Mouse (Mus musculus) kidney, embryonic 15.5 days (tissue): ENCODE results near the gene H2-DMb2. TPM values are rescaled to one million over a fixed set of nuclear protein-coding genes. Genes with fewer than 3 reads are reported as not detected.
A peak's percentile ranks its signal among the peaks of the same experiment; 100 is the strongest.

Experiments used
- ATAC-seq: fragments of 200-750 bp; cut with Nextera tagmentation; replicated peaks from 2 replicates; pipeline ENCODE4 v1.8.0; 2017; ENCODE audit warnings: moderate TSS enrichment; ENCODE audit not compliant: low FRiP score
- H3K27ac ChIP-seq: fragments of 300-500 bp; sonication (generic); 2 replicates; pipeline ENCODE4 v1.5.1; 2015; ENCODE audit warnings: mild to moderate bottlenecking, inconsistent platforms
- H3K27me3 ChIP-seq: fragments of 300-500 bp; sonication (generic); 2 replicates; pipeline ENCODE4 v1.6.1; 2015; ENCODE audit warnings: inconsistent platforms
- H3K36me3 ChIP-seq: fragments of 300-500 bp; sonication (generic); 2 replicates; pipeline ENCODE4 v1.6.1; 2015; ENCODE audit warnings: inconsistent platforms
- H3K4me1 ChIP-seq: fragments of 300-500 bp; sonication (generic); 2 replicates; pipeline ENCODE4 v1.6.1; 2015; ENCODE audit warnings: inconsistent platforms
- H3K4me2 ChIP-seq: fragments of 300-500 bp; sonication (generic); 2 replicates; pipeline ENCODE4 v1.6.1; 2015; ENCODE audit warnings: moderate library complexity, mild to moderate bottlenecking, inconsistent platforms
- H3K4me3 ChIP-seq: fragments of 300-500 bp; sonication (generic); replicated peaks from 2 replicates; pipeline ENCODE4 v1.5.1; 2015; ENCODE audit warnings: mild to moderate bottlenecking, inconsistent platforms
- H3K9ac ChIP-seq: fragments of 300-500 bp; sonication (generic); 2 replicates; pipeline ENCODE4 v1.6.1; 2015; ENCODE audit warnings: mild to moderate bottlenecking, inconsistent platforms
- H3K9me3 ChIP-seq: fragments of 300-500 bp; sonication (generic); replicated peaks from 2 replicates; pipeline ENCODE4 v1.6.1; 2016; ENCODE audit warnings: inconsistent platforms
- WGBS: fragments of 180-500 bp; shearing (Covaris S2); methylation state at CpG from one replicate; pipeline ENCODE4 v1.1.7; 2015; ENCODE audit warnings: mixed read lengths; 5-methylcytosine and 5-hydroxymethylcytosine counted together
- polyA plus RNA-seq: library from polyadenylated mRNA; unstranded; fragments of >200 nt; fragmentation: Nextera tagmentation; extraction: Ambion mirVana; gene quantifications from 2 replicates; pipeline ENCODE4 v1.2.1, GENCODE M21; 2015

The H2-DMb2 gene
- polyA plus RNA-seq, result 22.6 and 25.3 TPM in 2 replicates

- 7% methylated on average over 7 of the region's 7 CpGs for WGBS
- peak within 1 kb of the TSS; percentile 8 for H3K4me2 ChIP-seq
- 0 out of 2 replicates have a peak within 1 kb of the TSS, but pooled peaks have one; percentile 14 for H3K9ac ChIP-seq
- H3K27ac ChIP-seq, result peak within 1 kb of the TSS; percentile 70
- peaks cover 29% of the 10 kb centered on the region for H3K4me1 ChIP-seq
- peaks cover 36% of the 10 kb centered on the region for H3K27me3 ChIP-seq
- peak; percentile 80 for ATAC-seq
- H3K4me3 ChIP-seq, result no peak within 1 kb of the TSS
- no peaks in the 10 kb centered on the region for H3K9me3 ChIP-seq
- H3K36me3 ChIP-seq, result no peaks in the 10 kb centered on the region
These were observed at the start of gene H2-DMb2 for GRCm38 (mm10) chr17:34143033-34143432. Gene H2-DMb2 (plus strand): TSS chr17:34143307.

- H3K4me1 ChIP-seq, result peaks cover 9% of the 10 kb centered on the region
- H3K4me2 ChIP-seq, result no peak overlapping the region
- no peaks in the 10 kb centered on the region for H3K36me3 ChIP-seq
- no peak overlapping the region for H3K4me3 ChIP-seq
- no peaks in the 10 kb centered on the region for H3K27me3 ChIP-seq
- no peak overlapping the region for H3K9ac ChIP-seq
- no peak overlapping the region for H3K27ac ChIP-seq
- ATAC-seq, result peak; percentile 20; the same call in 1 of the 2 replicates
- 81% methylated on average over 27 of the region's 27 CpGs for WGBS
- no peaks in the 10 kb centered on the region for H3K9me3 ChIP-seq
These were observed 48.6 kb upstream of the H2-DMb2 start for GRCm38 (mm10) chr17:34094283-34095035.

GRCm38 (mm10) chr17:34096497-34097010, 46.6 kb upstream of the H2-DMb2 start:
- H3K9ac ChIP-seq, result no peak overlapping the region

GRCm38 (mm10) chr17:34097272-34097671, 45.8 kb upstream of the H2-DMb2 start:
- Histone ChIP-seq H3K4me2 (no peak overlapping the region), H3K27me3 (no peaks in the 10 kb centered on the region), H3K36me3 (no peaks in the 10 kb centered on the region), H3K9ac (no peak overlapping the region), H3K27ac (no peak overlapping the region), H3K9me3 (no peaks in the 10 kb centered on the region), H3K4me3 (no peak overlapping the region), H3K4me1 (peaks cover 21% of the 10 kb centered on the region)
- ATAC-seq, result no peak
- WGBS, result 55% methylated on average over 5 of the region's 5 CpGs

More at GRCm38 (mm10) chr17:34096497-34097010, 46.6 kb upstream of the H2-DMb2 start:
- ATAC-seq, result no peak
- no peaks in the 10 kb centered on the region for H3K9me3 ChIP-seq
- WGBS, result 53% methylated on average over 3 of the region's 3 CpGs
- H3K27me3 ChIP-seq, result no peaks in the 10 kb centered on the region
- no peak overlapping the region for H3K4me2 ChIP-seq
- no peak overlapping the region for H3K27ac ChIP-seq
- H3K36me3 ChIP-seq, result no peaks in the 10 kb centered on the region
- H3K4me3 ChIP-seq, result no peak overlapping the region
- H3K4me1 ChIP-seq, result peaks cover 18% of the 10 kb centered on the region

- Histone ChIP-seq H3K9ac (no peak overlapping the region), H3K9me3 (no peaks in the 10 kb centered on the region), H3K36me3 (no peaks in the 10 kb centered on the region), H3K4me3 (no peak overlapping the region), H3K27ac (peak overlapping the region; percentile 14; the same call in 1 of the 2 replicates), H3K27me3 (no peaks in the 10 kb centered on the region; the same call in 1 of the 2 replicates), H3K4me1 (peaks cover 12% of the 10 kb centered on the region), H3K4me2 (no peak overlapping the region)
- no peak for ATAC-seq
- WGBS, result 41% methylated on average over 10 of the region's 10 CpGs
These were observed 44.2 kb upstream of the H2-DMb2 start for GRCm38 (mm10) chr17:34098709-34099479.

GRCm38 (mm10) chr17:34099531-34099930, 43.6 kb upstream of the H2-DMb2 start:
- no peak overlapping the region for H3K9ac ChIP-seq
- no peak overlapping the region for H3K4me3 ChIP-seq
- H3K27ac ChIP-seq, result 0 out of 2 replicates have a peak overlapping the region, but pooled peaks have one; percentile 14
- no peaks in the 10 kb centered on the region; the same call in 1 of the 2 replicates for H3K27me3 ChIP-seq
- no peak for ATAC-seq
- H3K4me1 ChIP-seq, result peaks cover 12% of the 10 kb centered on the region
- no peaks in the 10 kb centered on the region for H3K9me3 ChIP-seq
- WGBS, result 59% methylated on average over 5 of the region's 5 CpGs
- H3K36me3 ChIP-seq, result no peaks in the 10 kb centered on the region
- no peak overlapping the region for H3K4me2 ChIP-seq

GRCm38 (mm10) chr17:34101185-34101584, 41.9 kb upstream of the H2-DMb2 start:
- no peaks in the 10 kb centered on the region for H3K9me3 ChIP-seq
- ATAC-seq, result 0 out of 2 replicates have a peak, but pooled peaks have one; percentile 28

GRCm38 (mm10) chr17:34101604-34102032, 41.5 kb upstream of the H2-DMb2 start:
- 9% methylated on average over 12 of the region's 12 CpGs for WGBS
- no peak overlapping the region for H3K27ac ChIP-seq
- peaks cover 12% of the 10 kb centered on the region for H3K4me1 ChIP-seq
- H3K27me3 ChIP-seq, result no peaks in the 10 kb centered on the region; the same call in 1 of the 2 replicates
- ATAC-seq, result peak; percentile 84
- 0 out of 2 replicates have a peak overlapping the region, but pooled peaks have one; percentile 22 for H3K4me3 ChIP-seq
- H3K4me2 ChIP-seq, result peak overlapping the region; percentile 51
- no peaks in the 10 kb centered on the region for H3K36me3 ChIP-seq
- no peaks in the 10 kb centered on the region for H3K9me3 ChIP-seq
- H3K9ac ChIP-seq, result no peak overlapping the region

More at GRCm38 (mm10) chr17:34101185-34101584, 41.9 kb upstream of the H2-DMb2 start:
- H3K9ac ChIP-seq, result no peak overlapping the region
- H3K36me3 ChIP-seq, result no peaks in the 10 kb centered on the region
- H3K27ac ChIP-seq, result no peak overlapping the region
- H3K4me1 ChIP-seq, result peaks cover 12% of the 10 kb centered on the region
- H3K4me2 ChIP-seq, result no peak overlapping the region
- H3K27me3 ChIP-seq, result no peaks in the 10 kb centered on the region; the same call in 1 of the 2 replicates
- 34% methylated on average over 5 of the region's 5 CpGs for WGBS
- no peak overlapping the region for H3K4me3 ChIP-seq

GRCm38 (mm10) chr17:34102831-34103230, 40.3 kb upstream of the H2-DMb2 start:
- Histone ChIP-seq H3K4me2 (no peak overlapping the region), H3K9ac (no peak overlapping the region), H3K27ac (no peak overlapping the region), H3K4me1 (peaks cover 12% of the 10 kb centered on the region), H3K36me3 (no peaks in the 10 kb centered on the region), H3K4me3 (no peak overlapping the region), H3K9me3 (no peaks in the 10 kb centered on the region), H3K27me3 (no peaks in the 10 kb centered on the region; the same call in 1 of the 2 replicates)
- ATAC-seq, result no peak
- 80% methylated on average over 6 of the region's 6 CpGs for WGBS

- ATAC-seq, result no peak
- Histone ChIP-seq H3K4me1 (peaks cover 9% of the 10 kb centered on the region), H3K27me3 (no peaks in the 10 kb centered on the region; the same call in 1 of the 2 replicates), H3K4me2 (no peak overlapping the region), H3K36me3 (peaks cover 10% of the 10 kb centered on the region), H3K27ac (no peak overlapping the region), H3K4me3 (no peak overlapping the region), H3K9me3 (no peaks in the 10 kb centered on the region), H3K9ac (no peak overlapping the region)
- WGBS, result 75% methylated on average over 9 of the region's 9 CpGs
These were observed 38.3 kb upstream of the H2-DMb2 start for GRCm38 (mm10) chr17:34104804-34105203.

GRCm38 (mm10) chr17:34106555-34106954, 36.6 kb upstream of the H2-DMb2 start:
- ATAC-seq, result no peak
- no peaks in the 10 kb centered on the region for H3K9me3 ChIP-seq
- no peak overlapping the region for H3K9ac ChIP-seq
- H3K27me3 ChIP-seq, result no peaks in the 10 kb centered on the region; the same call in 1 of the 2 replicates
- H3K27ac ChIP-seq, result no peak overlapping the region
- no peak overlapping the region for H3K4me2 ChIP-seq
- peaks cover 3% of the 10 kb centered on the region for H3K4me1 ChIP-seq
- no peak overlapping the region for H3K4me3 ChIP-seq
- peaks cover 28% of the 10 kb centered on the region for H3K36me3 ChIP-seq
- WGBS, result 88% methylated on average over 7 of the region's 7 CpGs
